Mouse (Mus musculus) bone marrow macrophage, adult 2 months (primary cell): ENCODE measurements at regions not wholly inside any gene's neighbourhood (a gene's known extent, or its start where the extent isn't known, plus 50 kb on each side); places are given as distances from the start of the nearest gene placed in this dataset.

Experiments
- CTCF ChIP-seq: IDR thresholded peaks from 2 replicates; pipeline ENCODE4 v1.5.1; 2012; ENCODE audit warnings: low read depth, mild to moderate bottlenecking, low read length, moderate library complexity
- POLR2A ChIP-seq: IDR thresholded peaks from 2 replicates; pipeline ENCODE4 v1.6.1; 2012; ENCODE audit warnings: mild to moderate bottlenecking, low read depth, low read length, borderline replicate concordance

DNA sequence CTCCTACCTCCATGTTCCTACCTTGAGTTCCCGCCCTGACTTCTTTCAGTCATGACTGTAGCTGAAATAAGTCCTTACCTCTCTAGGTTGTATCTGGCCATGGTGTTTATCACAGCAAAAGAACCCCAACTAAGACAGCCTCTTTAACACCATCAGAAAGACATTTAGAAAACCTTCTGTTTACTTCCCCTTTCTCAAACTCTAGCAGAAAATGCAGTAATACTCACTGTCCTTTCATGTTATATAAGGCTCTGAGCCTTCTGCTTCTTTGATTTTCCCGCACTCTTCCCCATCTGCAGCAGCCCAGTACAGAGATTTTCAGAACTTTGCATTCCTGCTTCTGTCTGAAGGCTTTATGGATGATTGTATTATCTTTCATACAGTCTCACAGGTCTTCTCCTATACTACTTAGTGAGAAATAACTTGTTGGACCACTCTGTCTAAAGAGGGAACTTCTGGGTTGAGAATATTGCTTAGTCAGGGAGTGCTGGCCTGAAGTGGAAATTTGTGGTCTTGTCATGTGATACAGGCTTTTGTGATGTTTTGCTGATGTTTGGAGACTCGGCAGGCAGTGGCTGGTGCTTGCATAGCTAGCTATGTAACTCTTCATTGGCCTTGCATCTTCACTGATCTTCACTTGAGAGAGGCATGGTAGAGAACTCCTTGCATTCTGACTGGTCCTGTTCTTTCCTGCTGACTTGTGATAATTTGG lies 197.9 kb upstream of the Mki67 start:
- TF ChIP-seq CTCF (no peak), POLR2A (no peak)
